Mouse (Mus musculus) stomach, postnatal 0 days (tissue): ENCODE data around the gene Mpdu1. TPM values are rescaled to one million over a fixed set of nuclear protein-coding genes. Genes with fewer than 3 reads are reported as not detected.
A peak's percentile ranks its signal among the peaks of the same experiment; 100 is the strongest.

Experiments
- ATAC-seq: fragments of 200-750 bp; cut with Nextera tagmentation; 2 replicates; pipeline ENCODE4 v1.8.0; 2017; ENCODE audit not compliant: low FRiP score, low TSS enrichment
- DNase-seq: peaks from one replicate; pipeline ENCODE4 v3.0.0-alpha.2; 2016; ENCODE audit warnings: low spot score
- H3K27ac ChIP-seq: fragments of 300-500 bp; sonication (generic); replicated peaks from 2 replicates; pipeline ENCODE4 v1.5.1; 2014; ENCODE audit warnings: mild to moderate bottlenecking, control low read depth
- H3K27me3 ChIP-seq: fragments of 300-500 bp; sonication (generic); 2 replicates; pipeline ENCODE4 v1.6.1; 2014; ENCODE audit warnings: low read length; ENCODE audit not compliant: control insufficient read depth, insufficient read depth
- H3K36me3 ChIP-seq: fragments of 300-500 bp; sonication (generic); 2 replicates; pipeline ENCODE4 v1.6.1; 2014; ENCODE audit warnings: low read length, mixed read lengths; ENCODE audit not compliant: control insufficient read depth, insufficient read depth
- H3K4me1 ChIP-seq: fragments of 300-500 bp; sonication (generic); replicated peaks from 2 replicates; pipeline ENCODE4 v1.6.1; 2014; ENCODE audit warnings: antibody characterized with exemption; ENCODE audit not compliant: control insufficient read depth, insufficient read depth
- H3K4me2 ChIP-seq: fragments of 300-500 bp; sonication (generic); replicated peaks from 2 replicates; pipeline ENCODE4 v1.6.1; 2014; ENCODE audit warnings: low read depth, mild to moderate bottlenecking, control low read depth, moderate library complexity
- H3K4me3 ChIP-seq: fragments of 300-500 bp; sonication (generic); 2 replicates; pipeline ENCODE4 v1.5.1; 2014; ENCODE audit warnings: low read depth, low read length, control low read depth
- H3K9ac ChIP-seq: fragments of 300-500 bp; sonication (generic); 2 replicates; pipeline ENCODE4 v1.6.1; 2014; ENCODE audit warnings: mild to moderate bottlenecking, low read length, control low read depth, mixed read lengths
- H3K9me3 ChIP-seq: fragments of 300-500 bp; sonication (generic); 2 replicates; pipeline ENCODE4 v1.6.1; 2016; ENCODE audit warnings: low read length; ENCODE audit not compliant: control insufficient read depth
- CTCF ChIP-seq: IDR thresholded peaks from 2 replicates; pipeline ENCODE4 v1.5.1; 2016; ENCODE audit warnings: antibody characterized with exemption, low read depth, mild to moderate bottlenecking, moderate library complexity
- EP300 ChIP-seq: optimal IDR thresholded peaks from 2 replicates; pipeline ENCODE3; 2016; ENCODE audit warnings: antibody characterized with exemption
- WGBS: fragments of 180-500 bp; shearing (Covaris S2); extraction: QIAGEN DNeasy Blood & Tissue Kit; methylation state at CpG from one replicate; pipeline ENCODE4 v1.1.7; 2014; 5-methylcytosine and 5-hydroxymethylcytosine counted together
- polyA plus RNA-seq: library from polyadenylated mRNA; unstranded; fragments of >200 nt; fragmentation: Nextera tagmentation; extraction: Ambion mirVana; gene quantifications from 2 replicates; pipeline ENCODE4 v1.2.1, GENCODE M21; 2015

Gene Mpdu1
- polyA plus RNA-seq, 1 experiment from 2014 or later, result 69.1 TPM

DNA sequence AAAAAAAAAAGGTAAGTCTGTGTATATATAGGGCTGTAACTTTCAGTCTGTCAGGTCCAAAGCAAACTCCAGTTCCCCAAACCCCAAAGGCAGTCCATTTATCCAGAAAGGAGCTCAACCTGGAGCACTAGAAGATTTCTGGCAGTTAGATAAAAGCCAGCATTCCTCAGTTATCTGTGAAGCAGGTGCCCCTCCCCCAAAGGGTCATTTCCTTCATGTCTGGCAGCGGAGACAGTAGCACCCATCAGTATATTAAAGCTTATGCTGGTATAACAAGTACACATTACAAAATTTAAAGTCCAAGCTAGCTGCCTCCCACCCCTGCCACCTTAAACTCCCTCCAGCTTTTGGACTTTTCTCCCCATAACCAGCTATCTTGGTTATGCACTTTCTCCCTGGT lies 37.2 kb upstream of the Mpdu1 start:
- Histone ChIP-seq H3K4me1 (no peaks in the 10 kb centered on the region), H3K4me2 (no peak overlapping the region), H3K27ac (no peak overlapping the region), H3K9me3 (no peaks in the 10 kb centered on the region), H3K27me3 (no peaks in the 10 kb centered on the region), H3K4me3 (no peak overlapping the region), H3K9ac (no peak overlapping the region), H3K36me3 (no peaks in the 10 kb centered on the region)
- WGBS, result 38% methylated on average over 1 of the region's 1 CpGs
- TF ChIP-seq CTCF, result no peak
- DNase-seq (no peak), ATAC-seq (no peak)

DNA sequence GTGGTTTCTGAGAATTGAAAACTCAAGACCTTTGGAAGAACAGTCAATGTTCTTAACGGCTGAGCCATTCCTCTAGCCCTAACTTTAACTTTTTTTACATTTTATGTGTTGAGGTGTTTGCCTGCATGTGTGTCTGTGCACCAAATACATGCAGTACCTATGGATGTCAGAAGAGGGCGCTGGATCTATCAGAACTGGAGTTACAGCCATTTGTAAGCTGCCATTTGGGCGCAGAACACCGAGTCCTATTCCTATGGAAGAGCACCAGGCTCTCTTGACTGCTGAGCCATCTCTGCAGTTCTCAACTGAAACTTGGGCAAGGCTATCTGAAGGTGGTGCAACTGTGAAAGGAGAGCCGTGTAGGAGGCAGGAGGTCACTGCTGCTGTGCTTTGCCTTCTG lies 36.1 kb upstream of the Mpdu1 start:
- peak; percentile 40 for TF ChIP-seq CTCF
- TF ChIP-seq EP300, result no peak
- Histone ChIP-seq H3K9me3 (no peaks in the 10 kb centered on the region), H3K27me3 (no peaks in the 10 kb centered on the region), H3K4me3 (no peak overlapping the region), H3K9ac (no peak overlapping the region), H3K36me3 (no peaks in the 10 kb centered on the region), H3K4me1 (no peaks in the 10 kb centered on the region), H3K27ac (no peak overlapping the region), H3K4me2 (no peak overlapping the region)
- 71% methylated on average over 5 of the region's 5 CpGs for WGBS
- ATAC-seq (no peak), DNase-seq (no peak)

DNA sequence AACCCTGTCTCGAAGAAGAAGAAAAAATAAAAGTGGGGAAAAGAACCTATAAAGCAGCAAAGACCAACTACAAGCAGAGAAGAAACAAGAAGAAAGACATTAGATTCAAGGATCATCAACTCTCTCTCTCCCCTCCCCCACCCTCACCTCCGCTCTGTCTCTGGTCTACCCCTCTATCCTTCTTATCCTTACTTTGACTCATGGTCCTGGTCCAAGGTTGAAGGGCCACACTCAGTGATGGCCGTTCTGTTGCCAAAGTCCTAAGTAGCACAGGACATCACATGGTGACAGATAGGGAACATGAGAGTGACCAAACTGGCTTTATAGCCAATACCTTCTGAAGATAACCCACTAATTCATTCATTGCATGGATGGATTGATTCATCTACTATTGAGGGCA lies 35.0 kb upstream of the Mpdu1 start:
- no peak for ATAC-seq

DNA sequence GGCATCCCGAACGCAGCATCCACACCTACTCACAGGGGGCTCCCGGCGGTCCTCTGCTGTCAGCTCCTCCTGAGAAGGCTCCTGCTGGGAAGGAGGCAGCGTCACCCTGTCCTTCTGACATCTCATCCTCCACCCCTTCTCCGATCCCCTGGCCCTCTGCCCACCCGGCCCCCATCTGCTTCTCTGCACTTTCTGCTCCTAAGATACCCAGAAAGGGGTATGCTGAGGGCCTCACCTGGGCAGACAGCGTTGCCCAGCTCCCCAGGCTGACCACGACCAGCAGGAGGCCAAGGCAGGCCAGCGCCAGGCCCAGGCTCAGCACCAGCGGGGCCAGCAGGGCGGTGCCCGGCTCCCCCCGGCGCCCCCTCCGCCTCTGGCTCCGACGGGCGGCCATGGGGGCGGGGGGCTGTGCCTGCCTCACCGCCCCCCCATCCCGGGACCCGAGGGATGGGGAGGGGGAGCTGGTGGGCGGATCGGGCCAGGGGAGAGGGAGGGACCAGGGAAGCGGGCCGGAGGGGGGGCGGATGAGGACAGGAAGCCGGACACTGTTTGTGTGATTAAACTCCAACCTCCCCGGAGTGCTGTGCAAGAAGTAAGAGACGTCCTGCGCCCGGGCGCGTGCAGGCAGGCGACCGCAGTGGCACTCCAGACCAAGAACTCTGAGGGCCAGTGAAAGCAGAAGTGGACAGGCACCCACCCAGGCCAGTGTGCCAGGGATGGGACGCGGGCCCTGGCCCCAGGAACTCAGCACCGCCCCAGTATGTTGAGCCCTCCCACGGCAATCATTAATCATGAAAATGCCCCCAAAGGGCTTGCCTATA lies 33.1 kb upstream of the Mpdu1 start, which contains the start of the genes Tnfsf12 and Tnfsfm13:
Tnfsf12 (minus strand) TSS at position 489 of the 821 bp plus-strand sequence.
Tnfsfm13 (minus strand) TSS at position 738 of the 821 bp plus-strand sequence.
- H3K4me3 ChIP-seq, result peak within 1 kb of the TSS; percentile 61
- DNase-seq, result peak; percentile 65
- WGBS, result 3% methylated on average over 34 of the region's 41 CpGs
- peak within 1 kb of the TSS; percentile 80 for H3K9ac ChIP-seq
- no peaks in the 10 kb centered on the region for H3K4me1 ChIP-seq
- ATAC-seq, result peak; percentile 75
- H3K9me3 ChIP-seq, result no peaks in the 10 kb centered on the region
- H3K4me2 ChIP-seq, result peak within 1 kb of the TSS; percentile 84
- TF ChIP-seq EP300, result no peak
- TF ChIP-seq CTCF, result peak; percentile 40
- H3K27ac ChIP-seq, result peak within 1 kb of the TSS; percentile 89
- H3K27me3 ChIP-seq, result no peaks in the 10 kb centered on the region
- H3K36me3 ChIP-seq, result no peaks in the 10 kb centered on the region

More for the DNA sequence above, 35.0 kb upstream of the Mpdu1 start:
- 90% methylated on average over 3 of the region's 3 CpGs for WGBS
- no peak for DNase-seq
- H3K4me2 ChIP-seq, result no peak overlapping the region
- H3K4me1 ChIP-seq, result no peaks in the 10 kb centered on the region
- H3K27me3 ChIP-seq, result no peaks in the 10 kb centered on the region
- TF ChIP-seq EP300 (no peak), CTCF (no peak)
- H3K9ac ChIP-seq, result no peak overlapping the region
- H3K4me3 ChIP-seq, result no peak overlapping the region
- H3K36me3 ChIP-seq, result no peaks in the 10 kb centered on the region
- no peak overlapping the region for H3K27ac ChIP-seq
- no peaks in the 10 kb centered on the region for H3K9me3 ChIP-seq

DNA sequence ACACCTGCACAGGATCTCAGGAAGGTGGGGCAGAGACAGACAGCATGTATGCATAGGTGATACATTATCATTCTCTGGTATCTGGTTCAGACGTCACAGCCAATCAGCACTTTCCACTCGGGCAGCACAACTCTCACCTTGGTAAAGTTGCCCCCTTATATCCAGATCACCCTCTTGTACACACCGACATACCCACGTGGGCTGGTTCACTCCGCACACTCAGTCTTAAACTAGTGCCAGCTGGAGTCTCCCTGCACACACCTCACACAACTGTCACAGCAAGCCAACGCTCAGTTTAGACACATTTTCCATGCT lies 32.6 kb upstream of the Mpdu1 start:
- Histone ChIP-seq H3K27ac (peak overlapping the region; percentile 89), H3K9ac (peak overlapping the region; percentile 80), H3K4me2 (peak overlapping the region; percentile 84), H3K4me1 (no peaks in the 10 kb centered on the region), H3K9me3 (no peaks in the 10 kb centered on the region), H3K36me3 (no peaks in the 10 kb centered on the region), H3K27me3 (no peaks in the 10 kb centered on the region), H3K4me3 (peak overlapping the region; percentile 61)
- 20% methylated on average over 6 of the region's 6 CpGs for WGBS
- no peak for DNase-seq
- no peak for TF ChIP-seq CTCF
- TF ChIP-seq EP300, result no peak
- peak; percentile 13; the same call in 1 of the 2 replicates for ATAC-seq

DNA sequence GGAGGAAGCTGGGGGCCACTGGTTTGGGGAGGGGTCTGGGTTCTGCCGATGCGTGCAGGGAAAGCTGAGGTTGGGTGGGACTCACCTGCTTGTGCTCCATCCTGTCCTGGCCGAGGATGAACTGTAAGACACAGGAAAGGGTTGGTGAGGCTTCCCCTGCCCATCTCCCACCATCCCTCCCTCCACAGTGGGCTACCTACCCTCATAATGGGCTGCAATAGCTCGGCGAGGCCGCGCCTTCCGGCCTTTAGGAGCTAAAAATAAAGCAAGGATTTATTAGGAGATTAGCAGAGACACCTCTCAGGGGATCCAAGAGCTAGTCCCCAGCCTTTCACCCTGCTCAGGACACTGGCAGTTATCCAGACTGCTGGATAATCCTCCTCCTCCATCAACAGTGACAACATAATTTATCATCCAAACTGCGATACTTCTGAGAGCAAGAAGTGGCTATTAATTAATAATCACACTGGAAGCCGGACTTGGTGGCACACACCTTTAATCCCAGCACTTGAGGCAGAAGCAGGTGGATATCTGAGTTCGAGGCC lies 31.1 kb upstream of the Mpdu1 start:
- Histone ChIP-seq H3K4me1 (no peaks in the 10 kb centered on the region), H3K27me3 (no peaks in the 10 kb centered on the region), H3K4me3 (no peak overlapping the region), H3K27ac (no peak overlapping the region), H3K9me3 (no peaks in the 10 kb centered on the region), H3K4me2 (no peak overlapping the region), H3K9ac (no peak overlapping the region), H3K36me3 (no peaks in the 10 kb centered on the region)
- DNase-seq, result no peak
- 52% methylated on average over 11 of the region's 11 CpGs for WGBS
- no peak for TF ChIP-seq CTCF
- no peak for TF ChIP-seq EP300
- no peak for ATAC-seq
